Mouse (Mus musculus) midbrain, embryonic 11.5 days (tissue): Measurements from ENCODE around the gene Rap1a. TPM values are rescaled to one million over a fixed set of nuclear protein-coding genes. Genes with fewer than 3 reads are reported as not detected.
"Not testable (repeated sequence)": the region's sequence is repeated elsewhere in the genome, so short reads cannot be mapped to it uniquely, and the experiment has no call there.

ENCODE experiments used
- ATAC-seq: fragments of 200-750 bp; cut with Nextera tagmentation; 2 replicates; pipeline ENCODE4 v1.8.0; 2017; ENCODE audit warnings: moderate TSS enrichment, moderate library complexity; ENCODE audit not compliant: low FRiP score
- DNase-seq: peaks from one replicate; pipeline ENCODE4 v3.0.0; 2015; ENCODE audit warnings: low spot score; ENCODE audit errors: missing footprints
- H3K27ac ChIP-seq: fragments of 300-500 bp; sonication (generic); 2 replicates; pipeline ENCODE4 v1.5.1; 2014; ENCODE audit warnings: low read depth, low read length
- H3K27me3 ChIP-seq: fragments of 300-500 bp; sonication (generic); 2 replicates; pipeline ENCODE4 v1.6.1; 2014; ENCODE audit warnings: mild to moderate bottlenecking, low read length, moderate library complexity, mixed read lengths; ENCODE audit not compliant: control insufficient read depth, insufficient read depth
- H3K36me3 ChIP-seq: fragments of 300-500 bp; sonication (generic); 2 replicates; pipeline ENCODE4 v1.6.1; 2014; ENCODE audit warnings: mild to moderate bottlenecking, low read length, moderate library complexity, mixed read lengths; ENCODE audit not compliant: control insufficient read depth, insufficient read depth
- H3K4me1 ChIP-seq: fragments of 300-500 bp; sonication (generic); 2 replicates; pipeline ENCODE4 v1.6.1; 2014; ENCODE audit warnings: low read length; ENCODE audit not compliant: control insufficient read depth, insufficient read depth
- H3K4me2 ChIP-seq: fragments of 300-500 bp; sonication (generic); 2 replicates; pipeline ENCODE4 v1.6.1; 2014; ENCODE audit warnings: mild to moderate bottlenecking, moderate library complexity
- H3K4me3 ChIP-seq: fragments of 300-500 bp; sonication (generic); 2 replicates; pipeline ENCODE4 v1.5.1; 2014; ENCODE audit warnings: low read depth, low read length
- H3K9ac ChIP-seq: fragments of 300-500 bp; sonication (generic); 2 replicates; pipeline ENCODE4 v1.6.1; 2014; ENCODE audit warnings: low read length
- H3K9me3 ChIP-seq: fragments of 300-500 bp; sonication (generic); 2 replicates; pipeline ENCODE4 v1.6.1; 2016; ENCODE audit warnings: low read length; ENCODE audit not compliant: control insufficient read depth
- WGBS: fragments of 180-500 bp; shearing (Covaris S2); extraction: QIAGEN DNeasy Blood & Tissue Kit; methylation state at CpG from one replicate; pipeline ENCODE4 v1.1.7; 2014; 5-methylcytosine and 5-hydroxymethylcytosine counted together
- polyA plus RNA-seq: library from polyadenylated mRNA; unstranded; fragments of >200 nt; fragmentation: Nextera tagmentation; extraction: Ambion mirVana; gene quantifications from 2 replicates; pipeline ENCODE4 v1.2.1, GENCODE M21; 2014

The Rap1a gene
- polyA plus RNA-seq, 1 experiment from 2014 or later: 87.0 TPM

GRCm38 (mm10) chr3:105706366-105707020 is 94.6 kb downstream of the Rap1a start:
- DNase-seq (peak; percentile 74), ATAC-seq (no peak)
- Histone ChIP-seq H3K4me1 (peaks cover 4% of the 10 kb centered on the region; the same call in 1 of the 2 replicates), H3K4me2 (no peak overlapping the region), H3K36me3 (no peaks in the 10 kb centered on the region), H3K4me3 (no peak overlapping the region), H3K27ac (no peak overlapping the region), H3K27me3 (peaks cover 19% of the 10 kb centered on the region; the same call in 1 of the 2 replicates), H3K9me3 (no peaks in the 10 kb centered on the region), H3K9ac (no peak overlapping the region)
- WGBS: 49% methylated on average over 4 of the region's 4 CpGs

- peak overlapping the region; percentile 72 for H3K9ac ChIP-seq
- no peaks in the 10 kb centered on the region for H3K9me3 ChIP-seq
- 18% methylated on average over 3 of the region's 3 CpGs for whole genome bisulfite sequencing
- no peaks in the 10 kb centered on the region for H3K36me3 ChIP-seq
- peak overlapping the region; percentile 94 for H3K4me2 ChIP-seq
- peak overlapping the region; percentile 58 for H3K4me3 ChIP-seq
- H3K4me1 ChIP-seq: peaks cover 4% of the 10 kb centered on the region; the same call in 1 of the 2 replicates
- no peak for ATAC-seq
- DNase-seq: no peak
- peaks cover 19% of the 10 kb centered on the region; the same call in 1 of the 2 replicates for H3K27me3 ChIP-seq
- H3K27ac ChIP-seq: no peak overlapping the region
These were observed 95.6 kb downstream of the Rap1a start for GRCm38 (mm10) chr3:105705561-105705960.

- peaks cover 19% of the 10 kb centered on the region; the same call in 1 of the 2 replicates for H3K27me3 ChIP-seq
- H3K4me3 ChIP-seq: peak overlapping the region; percentile 58
- peak overlapping the region; percentile 94 for H3K4me2 ChIP-seq
- peaks cover 4% of the 10 kb centered on the region; the same call in 1 of the 2 replicates for H3K4me1 ChIP-seq
- no peaks in the 10 kb centered on the region for H3K36me3 ChIP-seq
- WGBS: 0% methylated on average over 28 of the region's 28 CpGs
- no peaks in the 10 kb centered on the region for H3K9me3 ChIP-seq
- no peak overlapping the region for H3K27ac ChIP-seq
- H3K9ac ChIP-seq: peak overlapping the region; percentile 72
- peak; percentile 94 for DNase-seq
- peak; percentile 67 for ATAC-seq
These were observed 96.0 kb downstream of the Rap1a start for GRCm38 (mm10) chr3:105705061-105705549.

- peak; percentile 98 for ATAC-seq
These were observed 96.8 kb downstream of the Rap1a start, which contains the start of gene Inka2 for GRCm38 (mm10) chr3:105704031-105705008. Gene Inka2 (plus strand): TSS chr3:105704599.

GRCm38 (mm10) chr3:105703571-105703970 is 97.6 kb downstream of the Rap1a start:
- H3K27me3 ChIP-seq: peaks cover 19% of the 10 kb centered on the region; the same call in 1 of the 2 replicates
- no peak overlapping the region for H3K9ac ChIP-seq
- DNase-seq (no peak), ATAC-seq (no peak)
- H3K4me1 ChIP-seq: peaks cover 4% of the 10 kb centered on the region; the same call in 1 of the 2 replicates
- WGBS: 48% methylated on average over 6 of the region's 6 CpGs
- no peak overlapping the region for H3K27ac ChIP-seq
- H3K36me3 ChIP-seq: no peaks in the 10 kb centered on the region
- H3K4me3 ChIP-seq: no peak overlapping the region
- no peak overlapping the region for H3K4me2 ChIP-seq
- no peaks in the 10 kb centered on the region for H3K9me3 ChIP-seq

More at GRCm38 (mm10) chr3:105704031-105705008, 96.8 kb downstream of the Rap1a start, which contains the start of gene Inka2:
- Histone ChIP-seq H3K9me3 (no peaks in the 10 kb centered on the region), H3K4me2 (peak within 1 kb of the TSS; percentile 94), H3K36me3 (no peaks in the 10 kb centered on the region), H3K27me3 (peaks cover 19% of the 10 kb centered on the region; the same call in 1 of the 2 replicates), H3K4me3 (peak within 1 kb of the TSS; percentile 58), H3K4me1 (peaks cover 4% of the 10 kb centered on the region; the same call in 1 of the 2 replicates), H3K9ac (peak within 1 kb of the TSS; percentile 72), H3K27ac (no peak within 1 kb of the TSS)
- peak; percentile 97 for DNase-seq
- WGBS: 2% methylated on average over 40 of the region's 43 CpGs

GRCm38 (mm10) chr3:105701399-105701798 is 99.7 kb downstream of the Rap1a start:
- H3K9me3 ChIP-seq: no peaks in the 10 kb centered on the region
- H3K27me3 ChIP-seq: peaks cover 13% of the 10 kb centered on the region; the same call in 1 of the 2 replicates
- peaks cover 8% of the 10 kb centered on the region for H3K4me1 ChIP-seq
- ATAC-seq (no peak), DNase-seq (no peak)
- no peak overlapping the region for H3K4me3 ChIP-seq
- H3K9ac ChIP-seq: no peak overlapping the region
- H3K4me2 ChIP-seq: no peak overlapping the region
- no peaks in the 10 kb centered on the region for H3K36me3 ChIP-seq
- no peak overlapping the region for H3K27ac ChIP-seq
- WGBS: 78% methylated on average over 5 of the region's 5 CpGs

GRCm38 (mm10) chr3:105700786-105701185 is 100.3 kb downstream of the Rap1a start:
- H3K27ac ChIP-seq, H3K4me3 ChIP-seq, DNase-seq, H3K9me3 ChIP-seq, H3K27me3 ChIP-seq, H3K36me3 ChIP-seq, H3K9ac ChIP-seq, ATAC-seq, H3K4me2 ChIP-seq: not testable (repeated sequence)
- WGBS: 42% methylated on average over 1 of the region's 1 CpGs
- H3K4me1 ChIP-seq: peaks cover 12% of the 10 kb centered on the region

GRCm38 (mm10) chr3:105699241-105699933 is 101.7 kb downstream of the Rap1a start:
- no peaks in the 10 kb centered on the region for H3K9me3 ChIP-seq
- no peaks in the 10 kb centered on the region for H3K36me3 ChIP-seq
- WGBS: 53% methylated on average over 3 of the region's 3 CpGs
- ATAC-seq (no peak), DNase-seq (no peak)
- H3K4me1 ChIP-seq: peaks cover 20% of the 10 kb centered on the region
- no peak overlapping the region for H3K4me2 ChIP-seq
- no peak overlapping the region for H3K27ac ChIP-seq
- no peak overlapping the region for H3K4me3 ChIP-seq
- peaks cover 7% of the 10 kb centered on the region; the same call in 1 of the 2 replicates for H3K27me3 ChIP-seq
- H3K9ac ChIP-seq: no peak overlapping the region
